Mouse (Mus musculus): ENCODE measurements at regions not wholly inside any gene's neighbourhood (a gene's known extent, or its start where the extent isn't known, plus 50 kb on each side); places are given as distances from the start of the nearest gene placed in this dataset.

GRCm38 (mm10) chr16:19876861-19877554 is 105.8 kb downstream of the Klhl6 start:
- no peak for TF ChIP-seq POLR2A (IDR thresholded peaks at IDR 0.05; ENCODE audit: insufficient read depth, low read length)
- TF ChIP-seq CTCF (IDR thresholded peaks at IDR 0.05; ENCODE audit: low read depth, low read length): no peak
- TF ChIP-seq EP300 (IDR thresholded peaks at IDR 0.05; ENCODE audit: insufficient read depth, low read depth, low read length): no peak
